Mouse (Mus musculus) spleen, adult 2 months (tissue): Measurements from ENCODE around the gene Gmds. TPM values are rescaled to one million over a fixed set of nuclear protein-coding genes. Genes with fewer than 3 reads are reported as not detected.

ENCODE experiments used
- DNase-seq, 2 experiments: peaks; one replicate each; pipeline versions ENCODE4 v3.0.0 to v3.0.0-alpha.2; 2012 to 2021; ENCODE audit warnings: low spot score in 2 of 2, low read depth in 1 of 2
- H3K27ac ChIP-seq: fragments of 200-500 bp; 2 replicates; pipeline ENCODE4 v1.5.1; 2012; ENCODE audit warnings: low read length, inconsistent platforms; ENCODE audit not compliant: insufficient read depth
- H3K27me3 ChIP-seq: fragments of 200-500 bp; 2 replicates; pipeline ENCODE4 v1.6.1; 2012; ENCODE audit warnings: mild to moderate bottlenecking, moderate library complexity, low read length, inconsistent platforms; ENCODE audit not compliant: control insufficient read depth, insufficient read depth
- H3K36me3 ChIP-seq: fragments of 200-500 bp; 2 replicates; pipeline ENCODE4 v1.6.1; 2012; ENCODE audit warnings: mild to moderate bottlenecking, low read length, inconsistent platforms; ENCODE audit not compliant: control insufficient read depth, insufficient read depth
- H3K4me1 ChIP-seq: fragments of 200-500 bp; 2 replicates; pipeline ENCODE4 v1.6.1; 2011; ENCODE audit warnings: inconsistent platforms; ENCODE audit not compliant: control insufficient read depth, insufficient read depth, insufficient read length
- H3K4me3 ChIP-seq: fragments of 200-500 bp; 2 replicates; pipeline ENCODE4 v1.5.1; 2011; ENCODE audit warnings: mild to moderate bottlenecking, inconsistent platforms; ENCODE audit not compliant: insufficient read depth, insufficient read length; ENCODE audit errors: extremely low read depth
- CTCF ChIP-seq: fragments of 200-500 bp; IDR thresholded peaks from 2 replicates; pipeline ENCODE4 v1.5.1; 2011; ENCODE audit warnings: mild to moderate bottlenecking, inconsistent platforms; ENCODE audit not compliant: insufficient read depth, insufficient read length, insufficient replicate concordance; ENCODE audit errors: extremely low read depth
- POLR2A ChIP-seq: fragments of 200-500 bp; IDR thresholded peaks from 2 replicates; pipeline ENCODE4 v1.6.1; 2011; ENCODE audit warnings: low read depth, low read length, inconsistent platforms
- WGBS: fragments of 180-500 bp; shearing (Covaris S2); methylation state at CpG from one replicate; pipeline ENCODE4 v1.1.7; 2018; 5-methylcytosine and 5-hydroxymethylcytosine counted together
- polyA plus RNA-seq: library from polyadenylated mRNA; depleted of rRNA; stranded (reverse); fragments of >200 nt; gene quantifications from 2 replicates; pipeline ENCODE4 v1.2.3, GENCODE M21; 2012

Gmds gene
- polyA plus RNA-seq, 1 experiment: 7.9 TPM

DNA sequence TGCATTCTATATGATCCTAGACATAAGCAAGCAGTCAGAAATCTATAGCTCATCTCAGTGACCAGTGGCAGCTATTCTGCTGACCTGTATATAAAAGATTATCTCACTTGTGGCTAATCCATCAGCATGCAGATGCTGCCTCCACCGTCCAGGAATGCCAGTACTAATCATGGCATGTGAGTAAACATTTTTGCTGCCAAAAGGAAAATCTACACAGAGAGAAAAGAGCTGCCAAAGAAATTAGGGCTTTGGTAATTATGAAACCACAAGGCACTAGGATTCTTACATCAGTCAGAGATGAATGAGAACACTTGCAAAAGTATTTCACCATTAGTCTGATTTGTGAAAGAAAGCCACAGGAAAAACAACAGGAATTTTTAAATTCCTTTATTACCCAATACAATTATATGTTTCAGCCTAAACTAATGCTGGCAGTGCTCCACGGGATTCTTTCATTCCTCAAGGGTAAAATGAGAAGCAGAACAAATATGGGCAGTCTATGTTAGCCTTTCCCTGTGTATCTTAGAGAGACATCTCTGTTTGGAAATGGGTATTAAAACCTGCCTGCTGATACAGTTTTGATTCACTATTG, 71.3 kb downstream of the Gmds start:
- 82% methylated on average over 2 of the region's 2 CpGs for WGBS
- DNase-seq: no peak

GRCm38 (mm10) chr13:32266721-32267120, 71.8 kb downstream of the Gmds start:
- TF ChIP-seq POLR2A (no peak), CTCF (no peak)
- Histone ChIP-seq H3K4me1 (no peaks in the 10 kb centered on the region), H3K4me3 (no peak overlapping the region), H3K27ac (no peak overlapping the region), H3K27me3 (no peaks in the 10 kb centered on the region), H3K36me3 (no peaks in the 10 kb centered on the region)
- WGBS: 80% methylated on average over 3 of the region's 3 CpGs
- DNase-seq: no peak

More for the DNA sequence above, 71.3 kb downstream of the Gmds start:
- Histone ChIP-seq H3K27ac (no peak overlapping the region), H3K27me3 (no peaks in the 10 kb centered on the region), H3K36me3 (no peaks in the 10 kb centered on the region), H3K4me1 (no peaks in the 10 kb centered on the region), H3K4me3 (no peak overlapping the region)
- no peak for TF ChIP-seq POLR2A

DNA sequence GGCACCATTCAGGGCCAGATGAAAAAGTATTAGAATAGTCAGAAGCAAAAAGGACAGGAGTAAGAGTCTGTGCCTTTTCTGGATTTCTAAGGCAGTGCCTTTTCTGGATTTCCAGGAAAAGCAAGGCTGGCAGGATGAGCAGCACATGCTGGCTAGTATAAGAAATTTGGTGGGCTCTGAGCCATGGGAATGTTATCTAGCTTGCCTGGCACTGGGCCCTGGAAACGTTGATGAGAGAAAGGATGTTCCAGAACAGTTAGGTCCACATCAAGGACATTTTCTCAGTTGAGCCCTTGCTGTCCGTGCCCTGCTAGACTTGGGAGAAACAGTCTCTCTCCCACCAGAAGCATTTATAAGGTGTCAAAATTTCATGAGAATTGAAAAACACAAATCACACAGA, 82.4 kb downstream of the Gmds start:
- H3K36me3 ChIP-seq: no peaks in the 10 kb centered on the region
- TF ChIP-seq CTCF (no peak), POLR2A (no peak)
- 88% methylated on average over 2 of the region's 2 CpGs for WGBS
- no peak overlapping the region for H3K4me3 ChIP-seq
- H3K4me1 ChIP-seq: no peaks in the 10 kb centered on the region
- no peaks in the 10 kb centered on the region for H3K27me3 ChIP-seq
- H3K27ac ChIP-seq: no peak overlapping the region
- no peak for DNase-seq

DNA sequence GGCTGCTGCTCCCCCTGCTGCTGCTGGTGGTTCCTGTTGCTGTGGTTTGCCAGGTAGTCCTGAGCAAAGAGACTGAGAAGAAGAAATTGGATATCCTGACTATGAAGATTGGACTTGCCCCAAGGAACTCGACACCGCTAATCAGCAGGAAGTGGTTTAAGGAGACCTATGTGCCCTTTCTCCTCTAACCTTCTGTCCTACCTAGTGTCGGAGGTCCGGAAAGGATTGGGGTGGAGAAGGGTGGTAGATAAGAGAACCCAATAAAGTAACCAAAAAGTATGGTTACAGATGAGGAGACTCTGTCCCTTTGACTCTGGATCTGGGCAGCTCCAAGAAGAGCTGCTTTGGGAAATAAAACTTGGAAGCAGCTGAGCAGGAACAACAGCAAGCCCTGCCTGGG, 86.3 kb downstream of the Gmds start:
- no peak overlapping the region for H3K27ac ChIP-seq
- no peak for DNase-seq
- H3K27me3 ChIP-seq: no peaks in the 10 kb centered on the region
- TF ChIP-seq POLR2A: no peak
- no peak for TF ChIP-seq CTCF
- no peak overlapping the region for H3K4me3 ChIP-seq
- WGBS: 46% methylated on average over 4 of the region's 4 CpGs
- H3K36me3 ChIP-seq: no peaks in the 10 kb centered on the region
- H3K4me1 ChIP-seq: no peaks in the 10 kb centered on the region

GRCm38 (mm10) chr13:32242200-32242599, 96.3 kb downstream of the Gmds start:
- DNase-seq: no peak
- no peak for TF ChIP-seq POLR2A
- no peak for TF ChIP-seq CTCF
- Histone ChIP-seq H3K36me3 (no peaks in the 10 kb centered on the region), H3K4me3 (no peak overlapping the region), H3K27ac (no peak overlapping the region), H3K4me1 (no peaks in the 10 kb centered on the region), H3K27me3 (no peaks in the 10 kb centered on the region)
- 62% methylated on average over 4 of the region's 4 CpGs for WGBS

DNA sequence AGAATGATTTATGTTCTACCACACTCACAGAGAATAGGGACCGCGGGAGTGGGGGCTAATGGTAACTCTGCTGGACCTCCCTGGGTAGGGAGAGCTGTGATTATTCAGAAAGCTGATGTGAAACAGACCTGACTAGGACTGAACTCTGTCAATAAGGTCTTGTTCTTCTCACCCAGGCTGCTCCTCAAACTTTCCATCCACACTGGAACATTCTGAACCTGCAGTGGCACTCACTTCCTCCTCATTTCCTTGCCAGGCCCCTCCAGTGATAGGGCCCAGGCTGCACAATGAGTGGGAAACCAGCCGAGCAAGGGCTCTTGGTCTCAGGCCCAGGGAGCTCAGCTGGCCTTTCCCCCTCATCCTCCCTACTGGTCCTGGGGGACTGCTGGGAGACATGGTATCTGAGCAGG, 102.3 kb downstream of the Gmds start:
- Histone ChIP-seq H3K36me3 (no peaks in the 10 kb centered on the region), H3K4me3 (no peak overlapping the region), H3K27me3 (no peaks in the 10 kb centered on the region), H3K27ac (no peak overlapping the region), H3K4me1 (no peaks in the 10 kb centered on the region)
- TF ChIP-seq CTCF: no peak
- no peak for TF ChIP-seq POLR2A
- WGBS: 66% methylated on average over 3 of the region's 3 CpGs
- DNase-seq: no peak

GRCm38 (mm10) chr13:32235046-32235445, 103.5 kb downstream of the Gmds start:
- Histone ChIP-seq H3K4me1 (no peaks in the 10 kb centered on the region), H3K27me3 (no peaks in the 10 kb centered on the region)

More at GRCm38 (mm10) chr13:32235046-32235445, 103.5 kb downstream of the Gmds start:
- Histone ChIP-seq H3K27ac (no peak overlapping the region), H3K36me3 (no peaks in the 10 kb centered on the region), H3K4me3 (no peak overlapping the region)
- TF ChIP-seq CTCF: no peak
- TF ChIP-seq POLR2A: no peak
- 82% methylated on average over 4 of the region's 4 CpGs for WGBS
- DNase-seq: no peak
